Mouse (Mus musculus): ENCODE data around the gene Aagab. TPM values are rescaled to one million over a fixed set of nuclear protein-coding genes. Genes with fewer than 3 reads are reported as not detected.
A peak's percentile ranks its signal among the peaks of the same experiment; 100 is the strongest.

Gene Aagab
- polyA plus RNA-seq, 1 experiment from 2014 or later = 26.5 TPM

DNA sequence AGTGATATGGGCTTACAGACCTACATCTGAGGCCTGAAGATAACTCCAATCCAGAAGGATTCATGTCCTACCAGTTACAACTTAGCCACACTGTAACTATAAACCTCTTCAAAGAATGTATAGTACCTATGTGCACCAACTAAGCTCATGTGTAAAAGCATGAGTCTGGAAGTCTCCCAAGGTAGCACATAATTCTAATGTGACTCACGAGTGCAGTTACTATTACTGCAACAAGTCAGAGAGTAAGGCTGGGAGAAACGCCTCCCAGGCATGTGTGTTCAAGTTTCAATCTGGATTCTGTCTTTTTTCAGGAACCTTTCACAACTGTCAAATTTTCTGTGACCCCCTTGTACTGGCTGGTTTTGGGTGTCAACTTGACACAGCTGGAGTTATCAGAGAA is 22.4 kb upstream of the Aagab start:
- WGBS = 82% methylated on average over 2 of the region's 2 CpGs

DNA sequence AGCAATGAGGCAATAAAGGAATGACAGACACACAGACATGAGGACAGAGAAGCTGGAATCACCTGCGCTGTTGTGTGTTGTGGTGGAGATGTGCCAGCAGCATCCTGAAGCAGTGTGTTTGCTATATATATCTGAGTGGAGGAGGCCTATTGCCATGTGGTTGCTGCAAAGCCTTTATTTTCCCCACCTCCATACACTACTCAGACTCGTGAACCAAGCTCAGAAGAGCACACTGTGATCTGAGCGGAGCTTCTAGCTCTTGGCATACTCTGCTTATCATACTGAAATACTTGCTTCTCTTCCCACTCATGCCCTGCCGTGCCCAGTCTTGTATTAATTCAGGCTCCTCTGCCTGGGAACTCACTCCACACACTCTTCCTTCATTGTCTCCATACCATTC is 20.7 kb upstream of the Aagab start:
- Histone ChIP-seq H3K27me3 (replicated peaks; ENCODE audit: control insufficient read depth, insufficient read depth, low read length) (no peaks in the 10 kb centered on the region), H3K4me3 (ENCODE audit: low read depth, low read length) (no peak overlapping the region), H3K4me2 (replicated peaks; ENCODE audit: low read depth) (no peak overlapping the region), H3K27ac (ENCODE audit: low read depth, low read length) (no peak overlapping the region), H3K4me1 (replicated peaks; ENCODE audit: control insufficient read depth, insufficient read depth, low read length) (no peaks in the 10 kb centered on the region), H3K36me3 (ENCODE audit: control insufficient read depth, insufficient read depth) (no peaks in the 10 kb centered on the region), H3K9ac (ENCODE audit: low read depth, low read length) (no peak overlapping the region), H3K9me3 (ENCODE audit: control insufficient read depth) (no peaks in the 10 kb centered on the region)
- no peak for TF ChIP-seq CTCF (IDR thresholded peaks at IDR 0.05; ENCODE audit: low read depth)
- no peak for ATAC-seq
- WGBS = 82% methylated on average over 4 of the region's 4 CpGs

More for the DNA sequence above, 22.4 kb upstream of the Aagab start:
- Histone ChIP-seq H3K4me3 (ENCODE audit: low read depth, low read length) (no peak overlapping the region), H3K4me2 (replicated peaks; ENCODE audit: low read depth) (no peak overlapping the region), H3K36me3 (ENCODE audit: control insufficient read depth, insufficient read depth) (no peaks in the 10 kb centered on the region), H3K9me3 (ENCODE audit: control insufficient read depth) (no peaks in the 10 kb centered on the region), H3K9ac (ENCODE audit: low read depth, low read length) (no peak overlapping the region), H3K27me3 (replicated peaks; ENCODE audit: control insufficient read depth, insufficient read depth, low read length) (no peaks in the 10 kb centered on the region), H3K27ac (ENCODE audit: low read depth, low read length) (no peak overlapping the region), H3K4me1 (replicated peaks; ENCODE audit: control insufficient read depth, insufficient read depth, low read length) (no peaks in the 10 kb centered on the region)
- ATAC-seq = no peak
- no peak for TF ChIP-seq CTCF (IDR thresholded peaks at IDR 0.05; ENCODE audit: low read depth)

- ATAC-seq = no peak
Observed at GRCm38 (mm10) chr9:63585251-63585650, 17.2 kb upstream of the Aagab start.

DNA sequence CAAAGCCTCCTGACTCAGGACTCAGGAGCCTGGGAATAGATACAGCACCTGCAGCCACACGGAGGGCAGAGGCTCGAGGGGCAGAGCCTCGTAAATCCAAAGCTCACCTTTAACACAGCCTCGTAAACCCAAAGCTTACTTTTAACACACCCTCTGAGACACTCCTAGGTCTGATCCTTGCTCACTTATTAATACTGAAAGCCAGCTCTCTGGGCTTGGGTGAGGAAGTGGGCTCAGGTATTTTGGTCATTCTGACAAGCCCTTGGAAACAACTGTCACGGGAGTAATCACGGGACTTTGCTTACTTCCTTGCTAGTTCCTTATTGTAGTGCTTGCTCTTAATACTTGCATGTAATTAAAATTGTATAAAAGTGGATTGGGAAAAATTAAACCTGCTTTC is 13.3 kb upstream of the Aagab start:
- no peaks in the 10 kb centered on the region for H3K36me3 ChIP-seq (ENCODE audit: control insufficient read depth, insufficient read depth)
- H3K9ac ChIP-seq (ENCODE audit: low read depth, low read length) = no peak overlapping the region
- no peaks in the 10 kb centered on the region for H3K27me3 ChIP-seq (replicated peaks; ENCODE audit: control insufficient read depth, insufficient read depth, low read length)
- no peak overlapping the region for H3K4me2 ChIP-seq (replicated peaks; ENCODE audit: low read depth)
- H3K4me3 ChIP-seq (ENCODE audit: low read depth, low read length) = no peak overlapping the region
- WGBS = 25% methylated on average over 6 of the region's 6 CpGs
- peak; percentile 68; the same call in 1 of the 2 replicates for ATAC-seq
- H3K27ac ChIP-seq (ENCODE audit: low read depth, low read length) = no peak overlapping the region
- H3K9me3 ChIP-seq (ENCODE audit: control insufficient read depth) = no peaks in the 10 kb centered on the region
- no peak for TF ChIP-seq CTCF (IDR thresholded peaks at IDR 0.05; ENCODE audit: low read depth)
- H3K4me1 ChIP-seq (replicated peaks; ENCODE audit: control insufficient read depth, insufficient read depth, low read length) = no peaks in the 10 kb centered on the region

More at GRCm38 (mm10) chr9:63585251-63585650, 17.2 kb upstream of the Aagab start:
- Histone ChIP-seq H3K27me3 (replicated peaks; ENCODE audit: control insufficient read depth, insufficient read depth, low read length) (no peaks in the 10 kb centered on the region), H3K36me3 (ENCODE audit: control insufficient read depth, insufficient read depth) (no peaks in the 10 kb centered on the region), H3K27ac (ENCODE audit: low read depth, low read length) (no peak overlapping the region), H3K4me1 (replicated peaks; ENCODE audit: control insufficient read depth, insufficient read depth, low read length) (no peaks in the 10 kb centered on the region), H3K4me3 (ENCODE audit: low read depth, low read length) (no peak overlapping the region), H3K9ac (ENCODE audit: low read depth, low read length) (no peak overlapping the region), H3K4me2 (replicated peaks; ENCODE audit: low read depth) (no peak overlapping the region), H3K9me3 (ENCODE audit: control insufficient read depth) (no peaks in the 10 kb centered on the region)
- 66% methylated on average over 6 of the region's 6 CpGs for WGBS
- no peak for TF ChIP-seq CTCF (IDR thresholded peaks at IDR 0.05; ENCODE audit: low read depth)

DNA sequence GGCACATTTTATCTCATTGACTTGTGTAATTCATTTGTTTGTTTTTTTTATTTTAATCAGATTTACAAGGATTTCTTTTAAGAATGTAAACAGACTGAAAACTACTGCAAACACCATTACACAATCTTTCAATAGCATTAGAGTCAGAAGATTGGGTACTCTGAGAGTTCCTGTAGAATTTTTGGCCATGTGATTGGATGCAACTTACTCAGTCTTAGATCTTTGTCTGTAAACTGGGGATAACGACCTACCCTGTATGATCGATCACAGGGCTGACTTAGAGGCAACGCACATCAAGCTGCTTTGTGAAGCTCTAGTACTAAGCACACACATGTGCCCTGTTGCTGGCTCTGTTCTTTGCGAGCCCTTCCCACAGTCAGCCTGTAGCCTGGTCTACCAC is 11.9 kb upstream of the Aagab start:
- Histone ChIP-seq H3K27me3 (replicated peaks; ENCODE audit: control insufficient read depth, insufficient read depth, low read length) (no peaks in the 10 kb centered on the region), H3K4me2 (replicated peaks; ENCODE audit: low read depth) (no peak overlapping the region), H3K9me3 (ENCODE audit: control insufficient read depth) (no peaks in the 10 kb centered on the region), H3K36me3 (ENCODE audit: control insufficient read depth, insufficient read depth) (no peaks in the 10 kb centered on the region), H3K4me3 (ENCODE audit: low read depth, low read length) (no peak overlapping the region), H3K9ac (ENCODE audit: low read depth, low read length) (no peak overlapping the region), H3K4me1 (replicated peaks; ENCODE audit: control insufficient read depth, insufficient read depth, low read length) (no peaks in the 10 kb centered on the region), H3K27ac (ENCODE audit: low read depth, low read length) (no peak overlapping the region)
- TF ChIP-seq CTCF (IDR thresholded peaks at IDR 0.05; ENCODE audit: low read depth) = no peak
- ATAC-seq = no peak
- WGBS = 85% methylated on average over 4 of the region's 4 CpGs

GRCm38 (mm10) chr9:63591661-63592256 is 10.7 kb upstream of the Aagab start:
- H3K4me3 ChIP-seq (ENCODE audit: low read depth, low read length) = no peak overlapping the region
- H3K36me3 ChIP-seq (ENCODE audit: control insufficient read depth, insufficient read depth) = no peaks in the 10 kb centered on the region
- H3K27me3 ChIP-seq (replicated peaks; ENCODE audit: control insufficient read depth, insufficient read depth, low read length) = no peaks in the 10 kb centered on the region
- no peak overlapping the region for H3K27ac ChIP-seq (ENCODE audit: low read depth, low read length)
- no peak for ATAC-seq
- no peaks in the 10 kb centered on the region for H3K9me3 ChIP-seq (ENCODE audit: control insufficient read depth)
- no peak overlapping the region for H3K9ac ChIP-seq (ENCODE audit: low read depth, low read length)
- TF ChIP-seq CTCF (IDR thresholded peaks at IDR 0.05; ENCODE audit: low read depth) = no peak
- 82% methylated on average over 8 of the region's 8 CpGs for WGBS
- no peaks in the 10 kb centered on the region for H3K4me1 ChIP-seq (replicated peaks; ENCODE audit: control insufficient read depth, insufficient read depth, low read length)
- no peak overlapping the region for H3K4me2 ChIP-seq (replicated peaks; ENCODE audit: low read depth)

- Histone ChIP-seq H3K27me3 (replicated peaks; ENCODE audit: control insufficient read depth, insufficient read depth, low read length) (no peaks in the 10 kb centered on the region), H3K27ac (ENCODE audit: low read depth, low read length) (no peak overlapping the region), H3K4me1 (replicated peaks; ENCODE audit: control insufficient read depth, insufficient read depth, low read length) (no peaks in the 10 kb centered on the region), H3K36me3 (ENCODE audit: control insufficient read depth, insufficient read depth) (no peaks in the 10 kb centered on the region), H3K4me2 (replicated peaks; ENCODE audit: low read depth) (no peak overlapping the region), H3K9ac (ENCODE audit: low read depth, low read length) (no peak overlapping the region), H3K9me3 (ENCODE audit: control insufficient read depth) (no peaks in the 10 kb centered on the region), H3K4me3 (ENCODE audit: low read depth, low read length) (no peak overlapping the region)
- ATAC-seq = peak; percentile 70
- 71% methylated on average over 1 of the region's 1 CpGs for WGBS
- TF ChIP-seq CTCF (IDR thresholded peaks at IDR 0.05; ENCODE audit: low read depth) = no peak
Observed at GRCm38 (mm10) chr9:63595032-63595431, 7.4 kb upstream of the Aagab start.
